ENCODE assay signal across 8 mouse cellular contexts in genomic region chr17:43458598-43458997, GRCm38 (mm10). TPM values are rescaled to one million over a fixed set of nuclear protein-coding genes. Genes with fewer than 3 reads are reported as not detected.
DNase-seq lines count a peak whose midpoint lies in the region; ATAC-seq and TF ChIP-seq lines count a peak whose summit lies in the region.

No protein-coding gene starts in this region.

- peak; percentile 61; the same call in 1 of the 2 replicates for TF ChIP-seq CTCF in small intestine, adult 2 months (IDR thresholded peaks at IDR 0.05; ENCODE audit: extremely low read depth, insufficient read length, insufficient replicate concordance, low read depth, low read length)

- WGBS in small intestine, adult 2 months = 9% methylated on average over 9 of the region's 9 CpGs

- no peak for TF ChIP-seq POLR2A in small intestine, adult 2 months (IDR thresholded peaks at IDR 0.05; ENCODE audit: low read depth, low read length)

- H3K36me3 ChIP-seq in small intestine, adult 2 months (ENCODE audit: control insufficient read depth, insufficient read depth, low read length) = no peaks in the 10 kb centered on the region

- no peaks in the 10 kb centered on the region for H3K4me1 ChIP-seq in small intestine, adult 2 months (ENCODE audit: control insufficient read depth, insufficient read depth, insufficient read length, low read length)

- no peak overlapping the region for H3K27ac ChIP-seq in small intestine, adult 2 months (ENCODE audit: insufficient read depth, low read depth, low read length)

- no peak overlapping the region for H3K4me3 ChIP-seq in small intestine, adult 2 months (ENCODE audit: low read depth, low read length)

- DNase-seq in R1 (ENCODE audit: low read depth, low spot score) = peak; percentile 73
- peak; percentile 51 to 64 for DNase-seq in cerebellum, adult 18-20 months
- DNase-seq in forelimb bud, embryonic 11.5 days (ENCODE audit: low read depth, low spot score) = peak; percentile 79
- DNase-seq in heart, postnatal 4 days = peak; percentile 89
- peak; percentile 47 to 86 for DNase-seq in layer of hippocampus, postnatal 25 days (ENCODE audit: extremely low spot score in 1 of 2, low spot score in 1 of 2)

- ATAC-seq in megakaryocyte progenitor cell, adult 5-6 weeks (replicated peaks; ENCODE audit: poor library complexity) = peak; percentile 94
- no peak for ATAC-seq in inflammation-experienced regulatory T-cells, adult 6 months

- H3K27me3 ChIP-seq in small intestine, adult 2 months (ENCODE audit: control insufficient read depth, insufficient read depth, low read length) = no peaks in the 10 kb centered on the region

RNA-seq across cellular contexts. Expression of gene Mep1a, which starts 44.0 kb away (rescaled TPM):
- total RNA-seq in heart, postnatal 4 days (2021) = not detected
- not detected for total RNA-seq in layer of hippocampus, postnatal 25 days (2021)
- total RNA-seq in megakaryocyte progenitor cell, adult 5-6 weeks (2015) = not detected in 2 replicates
- not detected in 2 replicates for total RNA-seq in megakaryocyte progenitor cell, adult 5-6 weeks (2017)
- 3.2 and 131 TPM in 2 replicates for polyA plus RNA-seq in small intestine, adult 2 months (2012; rRNA removed)
- polyA plus RNA-seq in inflammation-experienced regulatory T-cells, adult 6 months (2017; shearing (Covaris generic)) = not detected
